Mouse (Mus musculus): Measurements from ENCODE around the gene Gm20425.
A peak's percentile ranks its signal among the peaks of the same experiment; 100 is the strongest.

The Gm20425 gene

DNA sequence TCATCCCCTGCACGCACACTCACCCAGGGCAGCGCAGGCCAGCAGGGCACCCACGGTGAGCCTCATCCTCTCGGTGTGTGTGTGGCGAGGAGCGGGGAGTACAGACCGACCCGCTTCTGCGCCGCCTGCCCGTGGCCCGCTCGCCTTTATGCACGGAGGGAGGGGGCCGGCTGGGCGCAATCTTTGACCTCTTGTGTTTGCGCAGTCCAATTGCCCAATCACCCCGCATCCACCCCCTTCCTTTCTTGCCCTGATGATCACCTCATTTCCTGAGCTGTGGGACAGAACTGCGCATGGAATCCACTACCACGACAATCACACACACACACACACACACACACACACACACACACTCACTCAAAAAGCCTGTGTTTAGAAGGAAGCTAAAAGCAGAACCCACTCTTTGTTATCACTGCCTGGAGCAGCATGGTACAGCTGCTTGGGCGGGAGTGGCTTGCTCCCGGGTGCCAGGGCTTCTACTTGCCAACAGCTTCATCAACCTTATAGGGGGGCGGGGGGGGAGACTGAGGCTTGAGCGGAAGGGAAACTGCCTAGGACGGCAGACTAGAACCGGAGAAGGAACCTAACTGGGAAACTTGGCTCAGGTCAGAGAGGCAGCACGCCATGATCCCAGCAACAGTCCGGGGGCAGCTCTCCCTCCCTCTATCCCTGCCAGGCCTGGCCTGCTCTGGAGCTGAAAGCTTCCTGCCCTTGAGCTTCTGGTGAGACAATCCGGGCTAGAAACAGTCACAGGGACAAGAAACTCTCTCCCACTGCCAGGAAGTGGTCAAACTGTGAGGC is at the start of gene Gm20425, which contains the start of gene Trf:
Gm20425 (minus strand) TSS at position 157 of the 801 bp plus-strand sequence.
Trf (minus strand) TSS at position 294 of the 801 bp plus-strand sequence.
- peak; percentile 33 for DNase-seq (ENCODE audit: extremely low spot score)

DNA sequence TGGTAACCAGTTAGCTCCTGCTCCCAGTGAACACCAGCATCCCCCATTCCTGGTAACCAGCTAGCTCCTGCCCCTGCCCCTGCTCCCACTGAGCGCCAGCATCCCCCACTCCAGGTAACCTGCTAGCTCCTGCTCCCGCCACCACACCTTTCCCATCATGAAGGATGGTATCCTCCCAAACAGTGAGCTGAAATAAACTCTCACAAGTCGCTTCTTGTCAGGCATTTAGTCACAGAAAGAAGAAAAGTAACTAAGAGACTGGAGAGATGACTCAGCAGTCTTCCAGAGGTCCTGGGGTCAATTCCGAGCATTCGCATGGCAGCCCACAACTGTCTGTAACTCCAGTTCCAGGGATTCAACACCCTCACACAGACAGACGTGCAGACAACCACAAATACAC is 46.8 kb upstream of the Gm20425 start:
- no peak for DNase-seq (ENCODE audit: extremely low spot score)

- no peak for DNase-seq (ENCODE audit: extremely low spot score)
These were observed 45.6 kb upstream of the Gm20425 start for GRCm38 (mm10) chr9:103275676-103276075.

GRCm38 (mm10) chr9:103274819-103275218 is 44.7 kb upstream of the Gm20425 start:
- no peak for DNase-seq (ENCODE audit: extremely low spot score)

DNA sequence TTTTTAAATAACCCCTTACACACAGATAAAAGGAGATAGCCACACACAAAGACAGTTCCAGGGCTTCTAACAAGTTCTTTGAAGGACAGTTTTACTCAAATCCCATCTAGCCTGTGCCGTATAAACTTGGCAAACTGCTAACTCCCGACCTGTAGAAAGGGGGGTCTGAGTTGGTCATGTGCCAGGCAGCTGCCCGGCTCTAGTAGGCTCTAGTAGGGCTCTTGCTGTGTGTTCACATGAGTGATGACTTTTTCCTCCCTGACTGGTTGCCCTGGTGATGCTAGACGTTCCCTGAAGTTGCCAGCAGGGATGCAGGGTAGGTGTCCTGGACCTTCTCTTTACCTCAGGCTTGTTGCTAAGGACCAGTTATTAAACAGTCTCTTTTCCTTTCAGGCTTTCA is 41.0 kb upstream of the Gm20425 start:
- DNase-seq (ENCODE audit: extremely low spot score), result no peak

DNA sequence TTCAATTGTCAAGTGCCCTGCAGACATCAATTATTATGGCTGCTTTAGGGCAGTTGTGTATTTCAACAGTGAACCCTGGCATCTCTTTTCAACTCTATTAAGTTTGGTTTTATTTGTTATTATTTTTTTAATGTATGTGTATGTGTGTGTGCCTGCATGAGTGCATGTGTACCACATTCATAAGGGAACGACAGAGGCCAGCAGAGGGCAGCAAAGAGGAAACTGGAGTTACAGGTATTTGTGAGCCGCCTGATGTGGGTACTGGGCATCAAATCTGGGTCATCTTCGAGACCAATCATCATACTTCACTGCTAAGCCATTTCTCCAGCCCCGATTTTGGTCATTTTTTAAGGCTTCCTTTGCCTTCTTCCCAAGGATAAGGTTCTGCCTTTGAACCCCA is 35.7 kb upstream of the Gm20425 start:
- DNase-seq (ENCODE audit: extremely low spot score), result no peak

GRCm38 (mm10) chr9:103252906-103253305 is 22.8 kb upstream of the Gm20425 start:
- DNase-seq (ENCODE audit: extremely low spot score), result no peak

DNA sequence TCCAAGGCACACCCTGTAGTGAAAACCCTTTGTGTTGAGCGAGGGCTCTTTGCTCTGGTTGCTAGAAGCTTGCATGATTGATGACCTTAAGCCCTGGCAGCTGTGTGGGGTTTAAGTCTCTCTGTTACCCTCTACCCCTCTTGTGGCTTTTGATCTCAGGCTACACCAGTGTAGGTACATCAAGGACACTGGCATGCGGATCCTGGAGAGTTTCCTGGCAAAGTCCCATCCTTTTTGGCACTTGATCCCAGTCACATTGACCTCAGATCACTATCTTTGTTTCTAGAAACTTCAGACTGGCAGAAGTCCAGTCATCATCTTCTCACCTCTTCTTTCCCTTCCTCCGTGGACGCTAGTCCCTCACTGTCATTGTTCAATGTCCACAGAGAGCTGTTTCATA is 18.5 kb upstream of the Gm20425 start:
- DNase-seq (ENCODE audit: extremely low spot score), result no peak

DNA sequence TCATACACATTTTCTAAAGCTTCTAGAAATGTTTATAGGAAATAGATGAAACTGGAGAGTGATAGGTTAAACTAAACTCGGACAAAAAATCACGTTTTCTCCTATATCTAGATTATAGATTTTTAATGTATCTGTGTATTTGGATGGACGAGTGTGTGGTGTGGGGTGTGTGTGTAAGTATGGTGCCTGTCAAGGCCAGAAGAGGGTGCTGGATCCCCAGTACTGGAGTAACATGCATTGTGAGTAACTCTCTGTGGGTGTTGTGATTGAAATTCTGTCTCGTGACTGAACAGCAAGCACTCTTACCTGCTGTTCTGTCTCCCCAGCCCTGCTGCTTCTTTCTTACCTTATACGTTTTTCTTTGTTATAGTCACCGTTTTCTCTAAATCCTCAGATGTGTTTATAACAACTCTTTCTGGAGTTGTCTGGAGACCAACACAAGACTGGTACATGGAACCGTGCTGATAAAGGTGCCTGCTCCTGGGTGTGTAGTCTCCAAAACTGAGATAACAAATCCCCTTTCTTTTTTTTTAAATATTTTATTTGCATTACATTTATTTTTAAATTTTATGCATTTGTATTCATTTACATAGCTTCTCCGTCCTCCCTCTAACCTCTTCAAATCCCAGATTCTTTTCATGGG is 16.5 kb upstream of the Gm20425 start:
- no peak for DNase-seq (ENCODE audit: extremely low spot score)

GRCm38 (mm10) chr9:103243640-103244039 is 13.5 kb upstream of the Gm20425 start:
- no peak for DNase-seq (ENCODE audit: extremely low spot score)

GRCm38 (mm10) chr9:103241206-103241605 is 11.1 kb upstream of the Gm20425 start:
- no peak for DNase-seq (ENCODE audit: extremely low spot score)

- DNase-seq (ENCODE audit: extremely low spot score), result no peak
These were observed 9.4 kb upstream of the Gm20425 start for GRCm38 (mm10) chr9:103239471-103239870.

- no peak for DNase-seq (ENCODE audit: extremely low spot score)
These were observed 4.6 kb upstream of the Gm20425 start for GRCm38 (mm10) chr9:103234565-103235165.

- DNase-seq (ENCODE audit: extremely low spot score), result no peak
These were observed 4.0 kb upstream of the Gm20425 start for GRCm38 (mm10) chr9:103234059-103234458.

DNA sequence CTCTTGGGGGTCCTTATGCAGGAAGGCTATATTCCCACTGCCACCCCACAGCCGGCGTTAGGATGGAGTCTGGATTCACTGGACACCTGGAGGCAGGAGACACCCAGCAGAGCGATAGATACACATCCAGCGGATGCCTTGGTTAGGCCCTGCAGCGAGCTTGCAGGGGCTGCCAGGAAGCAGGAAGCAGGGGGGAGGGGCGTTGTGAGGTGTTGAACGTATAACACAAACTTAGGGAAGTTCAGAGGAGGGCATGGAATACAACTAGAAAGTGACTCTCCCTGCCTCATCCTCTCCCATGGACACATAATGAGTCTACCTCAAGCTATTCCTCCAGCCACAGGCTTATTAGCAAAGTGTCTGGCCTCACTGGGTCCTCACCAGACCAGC is 2.9 kb upstream of the Gm20425 start:
- DNase-seq (ENCODE audit: extremely low spot score), result no peak

DNA sequence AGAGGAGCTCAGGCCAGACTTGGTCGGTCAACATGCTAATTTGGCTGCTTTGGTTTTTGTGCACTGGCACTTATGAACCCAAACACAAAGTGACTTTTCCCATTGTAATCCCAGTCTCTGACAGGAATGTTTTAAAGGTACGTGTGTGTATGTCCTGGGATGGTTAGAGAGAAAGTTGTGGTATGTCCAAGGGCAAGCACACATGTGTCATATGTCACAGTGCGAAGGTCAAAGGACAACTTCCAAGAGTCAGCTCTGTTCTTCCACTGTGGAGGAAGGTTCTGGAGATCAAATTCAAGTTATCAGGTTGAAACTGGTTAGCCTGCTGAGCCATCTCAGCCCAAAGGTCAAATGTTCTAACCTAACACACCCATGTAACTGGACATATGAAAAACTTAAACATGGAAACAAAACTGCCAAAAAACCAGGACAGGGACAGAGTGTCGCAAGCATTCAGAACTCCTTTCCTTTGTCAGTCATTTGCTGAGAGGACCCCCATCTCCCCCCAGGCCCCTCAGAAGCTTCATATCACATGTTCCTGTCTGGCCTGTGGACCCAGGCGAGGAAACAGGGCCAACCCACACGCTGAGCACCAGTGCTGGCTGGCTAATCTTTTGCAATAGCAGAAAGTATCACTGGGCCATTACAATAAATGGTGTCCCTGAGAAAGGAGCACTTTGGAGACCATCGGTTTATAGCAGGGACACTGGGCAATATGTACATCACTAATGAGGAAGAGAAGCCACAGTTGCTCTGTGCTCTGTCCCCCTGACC is 2.3 kb upstream of the Gm20425 start:
- no peak for DNase-seq (ENCODE audit: extremely low spot score)

DNA sequence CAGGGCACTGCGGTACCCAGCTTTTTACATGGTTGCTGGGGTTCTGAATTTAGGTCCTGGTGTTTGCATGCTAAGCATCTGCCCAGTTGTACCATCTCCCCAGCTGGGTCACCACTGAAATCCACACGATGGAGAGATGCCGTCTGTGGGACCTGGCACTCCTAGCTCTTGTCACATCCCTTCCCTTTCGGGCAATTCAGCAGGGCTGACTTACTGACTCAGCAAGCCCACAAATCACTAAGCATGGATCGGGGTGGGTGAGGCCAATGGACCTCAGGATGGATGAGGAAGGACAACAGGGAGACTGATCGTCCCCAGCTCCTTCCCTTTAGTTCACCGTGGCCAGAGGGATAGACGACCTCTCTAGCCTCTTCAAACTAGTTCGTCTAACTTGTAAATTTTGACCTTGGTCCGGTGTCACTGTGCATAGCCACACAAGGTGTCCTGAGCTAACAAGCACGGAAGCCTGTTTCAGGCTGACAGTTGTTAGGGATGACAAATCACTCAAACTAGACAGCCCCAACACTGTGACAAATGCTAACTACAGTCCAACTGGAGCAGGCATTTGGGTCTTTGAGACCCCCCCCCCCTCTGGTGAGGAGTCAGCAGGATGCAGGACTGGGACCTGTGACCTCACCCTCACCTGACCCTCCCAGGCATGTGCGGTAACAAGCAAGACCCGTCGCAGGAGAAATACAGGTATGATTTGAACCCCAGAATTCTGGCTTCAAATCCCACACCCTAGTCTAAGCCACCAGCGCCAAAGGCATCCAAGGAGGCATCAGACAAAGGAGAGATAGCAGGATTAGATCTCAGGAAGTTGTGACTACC is 855 bp downstream of the Gm20425 start:
- no peak for DNase-seq (ENCODE audit: extremely low spot score)

- DNase-seq (ENCODE audit: extremely low spot score), result no peak
These were observed 1.6 kb downstream of the Gm20425 start for GRCm38 (mm10) chr9:103228370-103229003.

DNA sequence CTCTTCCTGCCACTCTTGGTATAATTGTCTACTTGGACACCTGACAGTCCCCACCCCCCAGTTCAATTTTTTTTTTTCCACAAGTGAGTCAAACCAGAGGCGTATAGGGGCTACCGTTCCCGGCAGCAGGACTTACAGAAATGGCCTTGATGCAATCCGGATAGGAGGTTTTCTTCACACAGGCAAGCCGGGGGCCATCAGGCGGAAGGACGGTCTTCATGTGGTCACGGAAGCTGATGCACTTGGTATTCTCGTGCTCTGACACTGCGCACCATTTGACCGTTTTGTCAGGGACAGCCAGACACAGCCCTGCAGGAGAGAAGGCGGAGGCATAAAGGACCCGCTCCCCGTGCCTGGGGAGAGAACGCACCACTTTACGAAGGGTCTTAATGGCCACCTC is 2.3 kb downstream of the Gm20425 start:
- DNase-seq (ENCODE audit: extremely low spot score), result no peak

GRCm38 (mm10) chr9:103226806-103227205 is 3.3 kb downstream of the Gm20425 start:
- no peak for DNase-seq (ENCODE audit: extremely low spot score)

DNA sequence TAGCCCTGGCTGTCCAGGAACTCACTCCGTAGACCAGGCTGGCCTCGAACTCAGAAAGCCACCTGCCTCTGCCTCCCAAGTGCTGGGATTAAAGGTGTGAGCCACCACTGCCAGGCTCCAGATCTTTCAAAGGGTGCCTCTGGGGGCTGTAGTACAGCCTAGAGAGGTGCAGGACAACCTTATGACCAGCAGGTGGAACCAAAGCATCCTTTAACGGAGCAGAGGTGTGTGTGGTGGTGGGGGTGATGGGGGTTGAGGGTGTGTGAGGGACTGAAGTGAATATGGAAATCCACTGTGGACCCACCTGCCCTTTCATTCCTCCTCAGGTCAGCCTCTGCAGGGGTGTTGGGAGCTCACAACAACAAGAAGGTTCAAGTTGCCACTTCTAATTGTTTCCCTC is 4.6 kb downstream of the Gm20425 start:
- no peak for DNase-seq (ENCODE audit: extremely low spot score)
